Mouse (Mus musculus) limb, embryonic 10.5 days (tissue): Measurements from ENCODE around the gene H2-Aa. TPM values are rescaled to one million over a fixed set of nuclear protein-coding genes. Genes with fewer than 3 reads are reported as not detected.

Experiments
- DNase-seq: peaks from one replicate; pipeline ENCODE4 v3.0.0-alpha.2; 2017; ENCODE audit warnings: low spot score
- H3K27ac ChIP-seq: fragments of 300-500 bp; sonication (generic); 2 replicates; pipeline ENCODE4 v1.5.1; 2016; ENCODE audit warnings: mild to moderate bottlenecking
- H3K27me3 ChIP-seq: fragments of 300-500 bp; sonication (generic); 2 replicates; pipeline ENCODE4 v1.6.1; 2016; ENCODE audit warnings: low read depth, mild to moderate bottlenecking; ENCODE audit not compliant: poor library complexity, severe bottlenecking
- H3K36me3 ChIP-seq: fragments of 300-500 bp; sonication (generic); 2 replicates; pipeline ENCODE4 v1.6.1; 2016; ENCODE audit warnings: mild to moderate bottlenecking, moderate library complexity
- H3K4me1 ChIP-seq: fragments of 300-500 bp; sonication (generic); 2 replicates; pipeline ENCODE4 v1.6.1; 2016
- H3K4me3 ChIP-seq: fragments of 300-500 bp; sonication (generic); 2 replicates; pipeline ENCODE4 v1.5.1; 2016; ENCODE audit warnings: mild to moderate bottlenecking, moderate library complexity
- H3K9me3 ChIP-seq: fragments of 300-500 bp; sonication (generic); replicated peaks from 2 replicates; pipeline ENCODE4 v1.6.1; 2016; ENCODE audit warnings: mild to moderate bottlenecking
- WGBS: fragments of 180-500 bp; shearing (Covaris S2); methylation state at CpG from one replicate; pipeline ENCODE4 v1.1.7; 2016; 5-methylcytosine and 5-hydroxymethylcytosine counted together
- polyA plus RNA-seq: library from polyadenylated mRNA; unstranded; fragments of >200 nt; fragmentation: Nextera tagmentation; extraction: Ambion mirVana; gene quantifications from 2 replicates; pipeline ENCODE4 v1.2.1, GENCODE M21; 2016

H2-Aa gene
- polyA plus RNA-seq, 1 experiment from 2014 or later, result not detected

DNA sequence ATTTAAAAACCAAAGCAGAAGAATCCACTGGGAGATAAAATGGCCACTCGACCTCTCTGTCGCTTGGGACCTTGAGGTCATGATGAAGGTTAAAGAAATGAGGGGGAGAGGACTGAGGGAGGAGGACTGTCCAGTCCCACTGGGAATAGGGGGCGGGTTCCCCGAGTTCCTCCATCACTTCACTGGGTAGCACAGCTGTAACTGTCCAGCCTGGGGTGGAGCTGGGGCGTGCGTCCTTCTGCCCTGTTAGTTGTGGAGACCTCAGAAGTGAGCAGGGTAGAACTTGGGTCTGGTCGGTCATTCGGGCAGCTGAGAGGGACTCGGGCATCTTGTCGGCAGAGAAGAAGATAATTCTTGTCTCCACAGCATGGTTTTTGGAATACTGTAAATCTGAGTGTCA is 21.6 kb upstream of the H2-Aa start:
- Histone ChIP-seq H3K9me3 (no peaks in the 10 kb centered on the region), H3K36me3 (no peaks in the 10 kb centered on the region), H3K27ac (peak overlapping the region; percentile 83), H3K4me1 (peaks cover 11% of the 10 kb centered on the region), H3K4me3 (peak overlapping the region; percentile 61), H3K27me3 (peaks cover 5% of the 10 kb centered on the region; the same call in 1 of the 2 replicates)
- WGBS, result 36% methylated on average over 10 of the region's 10 CpGs
- DNase-seq, result peak; percentile 36

DNA sequence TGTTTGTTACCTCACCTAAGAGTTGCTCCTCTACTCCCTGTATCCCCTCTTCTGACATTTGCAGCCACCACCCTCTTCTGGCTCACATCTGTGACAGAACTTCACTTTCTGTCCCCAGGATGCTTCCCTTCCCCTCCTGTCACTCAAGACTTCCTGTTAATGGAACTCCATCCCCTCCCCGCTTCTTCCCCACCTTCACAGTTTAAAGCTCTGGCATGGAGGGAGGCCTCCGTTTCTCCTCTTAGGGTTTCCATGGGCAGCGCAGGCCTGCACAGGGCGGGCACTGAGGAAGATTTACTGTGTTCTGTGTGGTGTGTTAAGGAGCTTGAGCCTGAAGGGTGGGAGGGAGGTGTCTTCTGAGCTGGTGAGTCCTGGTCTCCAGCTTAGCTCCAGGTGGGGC is 20.5 kb upstream of the H2-Aa start:
- 81% methylated on average over 4 of the region's 4 CpGs for WGBS
- Histone ChIP-seq H3K27me3 (peaks cover 5% of the 10 kb centered on the region; the same call in 1 of the 2 replicates), H3K4me3 (no peak overlapping the region), H3K36me3 (no peaks in the 10 kb centered on the region), H3K4me1 (peaks cover 11% of the 10 kb centered on the region), H3K9me3 (no peaks in the 10 kb centered on the region), H3K27ac (no peak overlapping the region)
- no peak for DNase-seq

DNA sequence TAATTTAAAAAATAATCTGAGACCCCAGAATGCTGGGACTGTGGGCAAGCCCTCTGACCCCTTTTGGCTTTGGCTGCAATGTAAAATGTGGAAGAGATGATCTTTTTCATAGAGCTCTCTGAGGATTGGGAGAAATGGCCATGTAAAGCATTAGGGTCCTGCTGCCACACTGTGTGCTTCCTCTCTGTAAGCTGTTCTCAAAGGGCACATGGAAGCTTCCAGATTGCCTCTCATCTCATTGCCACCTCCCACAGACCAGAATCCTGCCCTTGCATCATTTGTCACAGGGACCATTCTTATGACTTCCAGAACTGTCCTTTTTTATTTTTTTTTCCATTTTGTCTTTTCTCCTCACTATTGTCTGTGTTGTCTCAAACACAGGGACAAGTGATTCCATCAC is 19.6 kb upstream of the H2-Aa start:
- DNase-seq, result no peak
- H3K4me3 ChIP-seq, result no peak overlapping the region
- peaks cover 11% of the 10 kb centered on the region for H3K4me1 ChIP-seq
- H3K27ac ChIP-seq, result no peak overlapping the region
- H3K27me3 ChIP-seq, result peaks cover 5% of the 10 kb centered on the region; the same call in 1 of the 2 replicates
- no peaks in the 10 kb centered on the region for H3K36me3 ChIP-seq
- no peaks in the 10 kb centered on the region for H3K9me3 ChIP-seq

DNA sequence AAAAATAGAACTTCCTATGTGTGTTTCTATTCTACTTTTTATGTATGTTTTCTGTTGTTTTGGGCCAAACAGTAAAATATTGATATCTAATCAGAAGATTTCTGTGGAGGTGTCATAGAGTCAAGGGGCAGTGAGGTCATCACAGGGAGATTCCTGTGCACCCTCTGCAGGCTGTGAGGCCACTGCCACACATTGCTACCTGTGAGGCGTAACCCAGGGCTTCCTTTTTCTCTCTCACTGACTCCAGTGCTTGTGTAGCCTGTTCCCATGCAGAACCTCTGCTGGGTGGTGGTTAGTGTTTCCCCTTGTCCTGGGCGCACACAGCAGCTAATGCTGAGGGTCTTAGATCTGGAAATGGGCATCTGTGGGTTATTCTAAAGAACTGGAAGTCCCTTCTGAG is 18.8 kb upstream of the H2-Aa start:
- WGBS, result 86% methylated on average over 2 of the region's 2 CpGs
- Histone ChIP-seq H3K9me3 (no peaks in the 10 kb centered on the region), H3K27ac (no peak overlapping the region), H3K27me3 (peaks cover 5% of the 10 kb centered on the region; the same call in 1 of the 2 replicates), H3K4me3 (no peak overlapping the region), H3K4me1 (peaks cover 11% of the 10 kb centered on the region), H3K36me3 (no peaks in the 10 kb centered on the region)
- DNase-seq, result no peak

DNA sequence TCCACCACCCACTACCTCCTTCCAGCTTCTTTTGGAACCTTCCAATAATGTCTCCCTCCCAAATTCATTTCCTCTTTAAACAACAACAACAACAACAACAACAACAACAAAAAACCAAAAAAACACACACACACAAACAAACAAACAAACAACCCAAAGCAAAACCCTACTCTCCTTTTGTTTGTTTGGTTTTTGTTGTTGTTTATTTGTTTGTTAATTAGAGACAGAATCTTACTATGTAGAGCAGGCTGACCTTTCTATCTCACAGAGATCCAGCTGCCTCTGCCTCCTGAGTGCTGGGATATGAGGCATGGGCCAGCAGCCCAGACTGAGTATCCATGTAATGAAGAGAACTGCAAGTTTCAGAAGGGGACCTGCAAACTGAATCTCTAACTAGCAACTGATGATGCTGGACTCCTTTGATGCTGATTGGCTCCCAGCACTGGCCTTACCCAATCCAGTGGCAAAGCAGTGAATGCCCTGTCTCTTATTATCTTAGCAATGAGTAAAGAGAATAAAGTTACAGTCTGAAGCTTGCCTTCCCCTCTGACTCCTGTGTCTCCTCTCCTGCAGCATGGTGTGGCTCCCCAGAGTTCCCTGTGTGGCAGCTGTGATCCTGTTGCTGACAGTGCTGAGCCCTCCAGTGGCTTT is 17.9 kb upstream of the H2-Aa start, which contains the start of gene H2-Eb1:
TSS of gene H2-Eb1 (plus strand) at position 488 of the 651 bp plus-strand sequence.
- Histone ChIP-seq H3K36me3 (no peaks in the 10 kb centered on the region), H3K4me3 (no peak within 1 kb of the TSS), H3K27me3 (peaks cover 5% of the 10 kb centered on the region; the same call in 1 of the 2 replicates), H3K27ac (no peak within 1 kb of the TSS), H3K4me1 (peaks cover 11% of the 10 kb centered on the region), H3K9me3 (no peaks in the 10 kb centered on the region)
- peak; percentile 71 for DNase-seq

DNA sequence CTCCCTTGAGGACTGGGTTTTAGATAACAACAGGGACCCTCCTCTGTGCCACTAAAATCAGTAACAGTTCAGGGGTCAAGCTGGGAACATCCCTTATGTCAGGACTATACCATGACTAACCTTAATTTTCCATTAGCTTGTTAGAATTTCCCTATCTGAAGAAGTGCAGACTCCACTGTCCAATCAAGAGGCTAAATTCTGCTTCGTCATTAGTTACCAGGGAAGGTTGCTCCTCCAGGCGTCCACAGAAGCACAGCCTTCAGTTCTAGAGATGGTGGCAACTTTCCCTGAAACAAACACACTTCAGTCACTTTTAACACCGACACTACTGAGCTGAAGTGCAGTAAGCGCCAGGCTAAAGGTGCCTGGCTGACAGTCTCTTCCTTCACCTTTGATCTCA is 17.1 kb upstream of the H2-Aa start:
- Histone ChIP-seq H3K4me3 (no peak overlapping the region), H3K27me3 (peaks cover 5% of the 10 kb centered on the region; the same call in 1 of the 2 replicates), H3K27ac (no peak overlapping the region), H3K9me3 (no peaks in the 10 kb centered on the region), H3K4me1 (peaks cover 8% of the 10 kb centered on the region), H3K36me3 (no peaks in the 10 kb centered on the region)
- 9% methylated on average over 4 of the region's 4 CpGs for WGBS
- no peak for DNase-seq

DNA sequence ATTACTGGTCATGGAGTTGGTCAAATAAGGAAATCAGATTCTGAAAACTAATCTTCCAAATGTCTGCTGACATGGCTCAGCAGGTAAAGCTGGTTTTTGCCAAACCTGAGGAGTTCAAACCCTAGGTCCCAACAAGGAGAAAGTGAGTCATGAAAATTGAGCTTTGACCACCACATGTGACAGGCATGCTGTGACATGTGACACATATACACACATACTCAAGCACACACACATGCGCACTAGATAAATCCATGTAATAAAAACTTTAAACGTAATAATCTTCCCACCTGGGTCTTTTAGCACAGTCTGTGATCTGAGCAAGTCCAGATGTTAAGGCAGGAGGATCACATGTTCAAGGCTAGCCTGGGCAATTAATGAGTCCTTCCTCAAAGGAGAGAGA is 16.2 kb upstream of the H2-Aa start:
- H3K27me3 ChIP-seq, result peaks cover 5% of the 10 kb centered on the region; the same call in 1 of the 2 replicates
- WGBS, result 84% methylated on average over 2 of the region's 2 CpGs
- 0 out of 2 replicates have a peak, but pooled peaks cover 2% of the 10 kb centered on the region for H3K4me1 ChIP-seq

DNA sequence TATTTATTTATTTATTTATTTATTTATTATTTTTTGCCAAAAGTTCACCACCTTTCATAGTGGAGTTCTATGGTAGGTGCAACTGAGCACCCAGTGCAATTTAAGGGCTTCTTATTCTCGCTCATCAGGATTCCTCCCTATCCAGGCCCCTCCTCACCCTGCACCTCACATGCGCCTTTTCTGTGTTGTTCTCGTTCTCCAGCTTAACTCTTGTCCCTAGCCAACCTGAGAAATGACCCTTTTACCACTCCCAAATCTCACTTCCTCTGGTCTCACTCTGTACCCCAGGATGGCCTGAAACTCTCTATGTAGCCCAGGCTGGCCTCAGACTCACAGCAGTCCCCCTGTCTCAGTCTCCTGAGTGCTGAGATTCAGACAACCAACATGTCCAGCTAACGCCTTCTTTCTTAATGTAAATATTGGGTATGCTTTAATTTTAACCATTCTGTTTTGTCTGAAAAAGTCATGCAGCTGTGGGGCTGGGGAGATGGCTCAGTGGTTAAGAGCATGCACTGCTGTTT is 14.1 kb upstream of the H2-Aa start:
- 91% methylated on average over 4 of the region's 4 CpGs for WGBS
- Histone ChIP-seq H3K27me3 (peaks cover 4% of the 10 kb centered on the region), H3K4me3 (no peak overlapping the region)

More for the DNA sequence above, 16.2 kb upstream of the H2-Aa start:
- no peak for DNase-seq
- Histone ChIP-seq H3K27ac (no peak overlapping the region), H3K36me3 (no peaks in the 10 kb centered on the region), H3K4me3 (no peak overlapping the region), H3K9me3 (no peaks in the 10 kb centered on the region)

DNA sequence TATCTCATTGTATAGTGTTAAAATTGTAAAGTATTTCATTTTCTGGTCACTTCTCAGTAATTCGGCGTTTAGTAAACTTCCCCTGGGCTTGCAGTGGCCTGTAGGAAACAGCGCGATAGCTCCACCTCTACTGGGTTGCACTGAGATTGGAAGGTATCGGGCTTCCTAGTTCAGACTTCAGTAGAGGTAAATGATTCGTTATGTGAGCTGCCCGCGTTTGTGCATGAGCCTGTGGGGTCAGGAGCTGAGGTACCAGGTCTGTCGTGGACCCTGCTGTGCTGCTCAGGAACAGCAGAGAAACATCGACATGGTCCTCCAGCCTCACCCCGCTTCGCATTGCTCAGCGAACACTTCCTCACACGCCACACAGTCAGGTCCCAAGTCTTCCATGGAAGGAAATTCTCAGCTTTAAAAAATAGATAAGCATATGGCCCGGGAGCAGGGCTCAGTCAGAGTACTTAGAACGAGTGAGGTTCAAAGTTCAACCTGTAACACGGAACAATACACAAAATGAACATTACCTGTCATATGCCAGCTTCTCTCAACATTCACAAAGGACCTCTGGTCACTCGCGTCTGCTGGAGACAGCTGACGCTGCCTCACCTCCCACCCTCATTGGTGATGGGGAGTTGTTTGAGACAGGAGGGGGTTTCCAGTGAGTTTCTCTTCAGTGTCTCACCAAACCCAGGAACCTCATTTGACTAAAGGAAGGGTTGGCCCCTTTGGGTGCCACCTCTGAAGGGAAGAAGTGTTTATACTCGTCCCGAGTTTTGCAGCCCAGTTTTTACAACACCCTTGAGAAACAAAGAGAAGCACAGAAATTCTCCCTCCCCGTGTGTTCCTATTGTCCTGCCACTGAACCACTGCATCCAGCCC is 13.3 kb upstream of the H2-Aa start:
- H3K4me3 ChIP-seq, result no peak overlapping the region
- peaks cover 6% of the 10 kb centered on the region for H3K4me1 ChIP-seq
- WGBS, result 79% methylated on average over 23 of the region's 23 CpGs
- H3K9me3 ChIP-seq, result no peaks in the 10 kb centered on the region
- peaks cover 7% of the 10 kb centered on the region for H3K27me3 ChIP-seq
- no peak overlapping the region for H3K27ac ChIP-seq
- DNase-seq, result no peak
- no peaks in the 10 kb centered on the region for H3K36me3 ChIP-seq

More for the DNA sequence above, 14.1 kb upstream of the H2-Aa start:
- Histone ChIP-seq H3K36me3 (no peaks in the 10 kb centered on the region), H3K9me3 (no peaks in the 10 kb centered on the region), H3K4me1 (0 out of 2 replicates have a peak, but pooled peaks cover 2% of the 10 kb centered on the region), H3K27ac (no peak overlapping the region)
- DNase-seq, result no peak

DNA sequence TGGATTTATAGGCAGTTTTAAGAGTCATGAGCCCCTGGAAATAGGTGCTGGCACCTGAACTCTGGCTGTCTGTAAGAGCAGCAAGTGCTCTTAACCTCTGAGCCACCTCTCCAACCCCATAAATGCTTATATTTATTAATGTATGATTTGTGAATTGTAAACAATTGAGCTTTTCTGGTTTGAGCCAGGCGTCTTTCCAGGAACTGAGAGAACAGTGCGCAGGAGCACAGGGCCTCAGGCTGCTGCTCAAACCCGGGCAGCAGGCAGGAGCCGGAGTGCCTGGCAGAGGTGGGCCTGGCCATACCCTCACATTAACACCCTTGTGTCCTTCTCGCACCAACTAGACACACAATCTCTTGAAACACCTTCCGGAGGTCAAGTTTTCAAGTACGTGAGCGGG is 12.4 kb upstream of the H2-Aa start:
- Histone ChIP-seq H3K4me3 (no peak overlapping the region), H3K27me3 (peaks cover 7% of the 10 kb centered on the region), H3K27ac (no peak overlapping the region), H3K36me3 (no peaks in the 10 kb centered on the region), H3K4me1 (peaks cover 6% of the 10 kb centered on the region), H3K9me3 (no peaks in the 10 kb centered on the region)
- 93% methylated on average over 8 of the region's 8 CpGs for WGBS
- DNase-seq, result no peak

DNA sequence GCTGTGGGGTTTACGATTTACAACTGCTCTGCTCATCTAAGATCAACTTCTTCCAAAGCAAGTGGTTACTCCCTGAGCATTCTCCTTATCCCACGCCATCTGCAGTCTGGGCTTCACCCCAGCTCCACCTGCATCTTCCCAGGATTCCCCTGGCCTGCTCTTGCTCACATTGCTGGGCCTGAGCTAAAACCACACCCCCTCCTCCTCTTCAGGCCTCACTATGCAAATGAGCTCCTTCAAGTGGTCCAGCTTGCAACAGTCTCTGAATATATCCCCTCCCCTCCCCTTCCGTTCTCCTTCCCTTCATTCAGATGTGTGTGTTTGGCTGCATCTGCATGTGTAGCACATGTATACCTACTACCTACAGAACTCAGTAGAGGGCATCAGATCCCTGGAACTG is 11.7 kb upstream of the H2-Aa start:
- no peak for DNase-seq
- Histone ChIP-seq H3K27me3 (peaks cover 7% of the 10 kb centered on the region), H3K9me3 (no peaks in the 10 kb centered on the region), H3K4me3 (no peak overlapping the region), H3K36me3 (no peaks in the 10 kb centered on the region), H3K27ac (no peak overlapping the region), H3K4me1 (peaks cover 6% of the 10 kb centered on the region)
- WGBS, result 73% methylated on average over 3 of the region's 3 CpGs

DNA sequence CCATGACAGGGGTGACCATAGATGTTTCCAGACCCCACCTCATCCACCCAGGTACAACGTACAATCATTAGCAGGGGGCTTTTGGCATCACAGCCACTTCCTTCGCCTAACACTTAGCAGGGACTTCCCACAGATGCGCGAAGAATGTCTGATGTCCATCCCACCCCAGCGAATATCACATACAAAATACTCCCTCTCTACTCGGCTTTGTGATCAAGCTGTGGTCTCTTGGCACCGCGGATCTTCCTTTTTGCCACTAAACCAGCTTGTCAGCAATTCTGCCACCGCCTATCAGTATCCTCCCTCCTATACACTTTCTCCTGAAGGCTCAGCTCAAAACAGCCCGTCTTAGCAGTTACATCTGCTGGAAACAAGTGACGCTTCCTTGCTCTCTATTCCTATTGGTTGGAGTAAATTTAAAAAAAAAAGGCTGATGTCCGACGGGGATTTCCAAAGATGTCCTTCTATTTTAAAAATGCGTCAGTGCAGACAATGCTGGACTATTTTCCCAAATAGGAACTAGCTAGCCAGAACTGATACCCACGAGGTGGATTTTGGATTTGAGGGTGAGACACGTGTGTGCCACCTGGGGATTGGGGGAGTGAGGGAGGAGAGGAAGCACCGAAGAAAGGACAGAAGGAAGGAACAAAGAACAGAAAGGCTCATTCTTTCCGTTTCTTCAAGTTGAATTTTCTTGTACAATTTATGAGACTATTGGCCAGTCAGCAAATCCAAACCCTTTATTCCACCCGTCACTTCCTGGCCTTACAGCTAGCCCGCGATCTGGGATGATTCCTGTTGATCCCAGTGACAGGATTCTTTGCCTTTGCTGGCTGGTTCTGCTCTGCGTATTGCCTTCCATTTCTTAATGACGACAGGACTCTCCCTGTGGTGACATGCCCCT is 8.5 kb upstream of the H2-Aa start:
- peaks cover 6% of the 10 kb centered on the region for H3K4me1 ChIP-seq
- WGBS, result 29% methylated on average over 23 of the region's 23 CpGs
- H3K36me3 ChIP-seq, result no peaks in the 10 kb centered on the region
- peak overlapping the region; percentile 41 for H3K4me3 ChIP-seq
- no peaks in the 10 kb centered on the region for H3K9me3 ChIP-seq
- no peak overlapping the region for H3K27ac ChIP-seq
- peaks cover 7% of the 10 kb centered on the region for H3K27me3 ChIP-seq
- peak; percentile 34 for DNase-seq
